Mouse (Mus musculus) heart, embryonic 14.5 days (tissue): ENCODE measurements around the gene 9130204L05Rik. TPM values are rescaled to one million over a fixed set of nuclear protein-coding genes. Genes with fewer than 3 reads are reported as not detected.

Experiments
- ATAC-seq: fragments of 200-750 bp; cut with Nextera tagmentation; 2 replicates; pipeline ENCODE4 v1.8.0; 2017; ENCODE audit warnings: low read depth, moderate TSS enrichment; ENCODE audit not compliant: insufficient number of reproducible peaks, insufficient read depth, low FRiP score
- H3K27ac ChIP-seq, 2 experiments: fragments of 200-500 bp in 1 of 2; fragments of 300-500 bp in 1 of 2; sonication (generic) in 1 of 2; replicated peaks in 1 of 2; 2 replicates each; pipeline ENCODE4 v1.5.1; 2012 to 2014; ENCODE audit warnings: low read depth in 2 of 2, low read length in 2 of 2, control low read depth in 1 of 2, mild to moderate bottlenecking in 1 of 2, mixed read lengths in 1 of 2; ENCODE audit not compliant: control insufficient read depth in 1 of 2, insufficient read depth in 1 of 2
- H3K27me3 ChIP-seq: fragments of 300-500 bp; sonication (generic); 2 replicates; pipeline ENCODE4 v1.6.1; 2014; ENCODE audit warnings: mild to moderate bottlenecking, low read length, control low read depth; ENCODE audit not compliant: control insufficient read depth, insufficient read depth
- H3K36me3 ChIP-seq: fragments of 300-500 bp; sonication (generic); 2 replicates; pipeline ENCODE4 v1.6.1; 2014; ENCODE audit warnings: mild to moderate bottlenecking, control low read depth, low read length, mixed read lengths; ENCODE audit not compliant: control insufficient read depth, insufficient read depth
- H3K4me1 ChIP-seq, 2 experiments: fragments of 200-500 bp in 1 of 2; fragments of 300-500 bp in 1 of 2; sonication (generic) in 1 of 2; 2 replicates each; pipeline ENCODE4 v1.6.1; 2012 to 2014; ENCODE audit warnings: low read length in 2 of 2, control low read depth in 1 of 2, mixed read lengths in 1 of 2; ENCODE audit not compliant: control insufficient read depth in 2 of 2, insufficient read depth in 2 of 2
- H3K4me2 ChIP-seq: fragments of 300-500 bp; sonication (generic); 2 replicates; pipeline ENCODE4 v1.6.1; 2014; ENCODE audit warnings: mild to moderate bottlenecking, low read length
- H3K4me3 ChIP-seq, 2 experiments: fragments of 200-500 bp in 1 of 2; fragments of 300-500 bp in 1 of 2; sonication (generic) in 1 of 2; 2 replicates each; pipeline ENCODE4 v1.5.1; 2012 to 2014; ENCODE audit warnings: low read length in 2 of 2, mild to moderate bottlenecking in 2 of 2, control low read depth in 1 of 2, low read depth in 1 of 2, moderate library complexity in 1 of 2; ENCODE audit not compliant: control insufficient read depth in 1 of 2, insufficient read depth in 1 of 2
- H3K9ac ChIP-seq: fragments of 300-500 bp; sonication (generic); 2 replicates; pipeline ENCODE4 v1.6.1; 2014; ENCODE audit warnings: mild to moderate bottlenecking, low read length
- H3K9me3 ChIP-seq: fragments of 300-500 bp; sonication (generic); 2 replicates; pipeline ENCODE4 v1.6.1; 2016; ENCODE audit warnings: low read length, control low read depth; ENCODE audit not compliant: control insufficient read depth
- WGBS: fragments of 180-500 bp; shearing (Covaris S2); extraction: QIAGEN DNeasy Blood & Tissue Kit; methylation state at CpG from one replicate; pipeline ENCODE4 v1.1.7; 2014; 5-methylcytosine and 5-hydroxymethylcytosine counted together
- polyA plus RNA-seq: library from polyadenylated mRNA; unstranded; fragments of >200 nt; fragmentation: Nextera tagmentation; extraction: Ambion mirVana; gene quantifications from 2 replicates; pipeline ENCODE4 v1.2.1, GENCODE M21; 2014

9130204L05Rik gene
- polyA plus RNA-seq = not detected in 2 replicates

DNA sequence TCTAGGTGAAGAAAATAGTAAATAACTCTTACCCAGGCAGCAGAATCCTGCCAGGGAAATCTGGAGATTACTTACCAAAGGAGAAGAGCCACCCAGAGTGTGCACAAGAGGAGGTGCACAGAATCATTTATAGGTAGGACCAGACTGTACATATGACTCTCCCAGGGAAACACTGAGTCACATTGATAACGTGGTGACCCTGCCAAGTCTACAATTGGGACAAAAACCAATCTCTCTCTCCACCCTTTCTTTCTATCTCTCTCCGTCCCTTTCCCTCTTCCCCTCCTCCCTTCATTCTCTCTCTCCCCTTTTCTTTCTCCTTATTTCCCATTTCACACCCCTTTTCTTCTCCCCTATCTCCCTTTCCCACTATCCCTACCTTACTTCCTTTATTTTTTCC lies at the start of gene 9130204L05Rik:
Gene 9130204L05Rik, minus strand, starts transcription at position 101 of the 400 bp plus-strand sequence.
- H3K9ac ChIP-seq = no peak within 1 kb of the TSS
- no peak within 1 kb of the TSS for H3K4me2 ChIP-seq
- H3K4me3 ChIP-seq = no peak within 1 kb of the TSS
- 57% methylated on average over 2 of the region's 2 CpGs for WGBS
- H3K27me3 ChIP-seq = no peaks in the 10 kb centered on the region
- H3K9me3 ChIP-seq = 0 out of 2 replicates have a peak, but pooled peaks cover 6% of the 10 kb centered on the region
- no peak within 1 kb of the TSS for H3K27ac ChIP-seq
- no peak for ATAC-seq
- no peaks in the 10 kb centered on the region for H3K4me1 ChIP-seq
- H3K36me3 ChIP-seq = no peaks in the 10 kb centered on the region

DNA sequence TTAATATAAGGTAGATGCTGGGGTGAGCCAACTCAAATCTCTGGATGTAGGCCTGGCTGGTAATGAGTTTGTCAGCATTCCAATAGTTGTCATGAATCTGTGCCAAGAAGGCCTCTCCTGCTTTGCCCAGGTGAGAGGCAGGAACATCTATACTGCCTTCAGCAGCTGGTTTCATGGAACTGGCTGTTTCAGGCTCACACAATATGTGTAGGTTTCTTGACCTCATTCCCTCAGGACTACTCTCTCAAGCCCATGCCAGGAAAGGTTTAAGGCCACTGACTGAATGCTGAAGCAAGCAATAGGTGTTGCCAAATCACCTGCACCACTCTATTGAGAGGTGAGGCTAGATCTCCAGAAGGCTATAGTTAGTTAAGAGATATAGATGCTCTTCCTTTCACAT lies 18.1 kb upstream of the 9130204L05Rik start:
- Histone ChIP-seq H3K9me3 (no peaks in the 10 kb centered on the region), H3K4me1 (no peaks in the 10 kb centered on the region), H3K27me3 (no peaks in the 10 kb centered on the region), H3K27ac (no peak overlapping the region), H3K4me2 (no peak overlapping the region), H3K9ac (no peak overlapping the region), H3K4me3 (no peak overlapping the region), H3K36me3 (no peaks in the 10 kb centered on the region)
- no peak for ATAC-seq

GRCm38 (mm10) chr3:91059211-91059610 lies 31.4 kb downstream of the 9130204L05Rik start:
- Histone ChIP-seq H3K27me3 (no peaks in the 10 kb centered on the region), H3K36me3 (no peaks in the 10 kb centered on the region), H3K4me2 (no peak overlapping the region), H3K9me3 (peaks cover 7% of the 10 kb centered on the region; the same call in 1 of the 2 replicates), H3K9ac (no peak overlapping the region), H3K4me3 (no peak overlapping the region), H3K4me1 (no peaks in the 10 kb centered on the region), H3K27ac (no peak overlapping the region)
- ATAC-seq = no peak
- 8% methylated on average over 1 of the region's 1 CpGs for WGBS

GRCm38 (mm10) chr3:91052654-91053053 lies 37.9 kb downstream of the 9130204L05Rik start:
- no peak overlapping the region for H3K27ac ChIP-seq
- no peaks in the 10 kb centered on the region for H3K36me3 ChIP-seq
- no peaks in the 10 kb centered on the region for H3K4me1 ChIP-seq
- no peak overlapping the region for H3K4me3 ChIP-seq
- no peak overlapping the region for H3K4me2 ChIP-seq
- no peak overlapping the region for H3K9ac ChIP-seq
- ATAC-seq = no peak
- peaks cover 6% of the 10 kb centered on the region; the same call in 1 of the 2 replicates for H3K9me3 ChIP-seq
- WGBS = 8% methylated on average over 1 of the region's 1 CpGs
- H3K27me3 ChIP-seq = no peaks in the 10 kb centered on the region
